Mouse (Mus musculus) CD4-positive, CD25-positive, alpha-beta regulatory T cell, adult 2 months (primary cell): ENCODE measurements around the gene Sertad2.
A peak's percentile ranks its signal among the peaks of the same experiment; 100 is the strongest.

Experiments used
- DNase-seq: peaks from one replicate; pipeline ENCODE4 v3.0.0-alpha.2; 2012; ENCODE audit warnings: low read depth, low spot score

Sertad2 gene

GRCm38 (mm10) chr11:20594229-20595201 is 51.5 kb downstream of the Sertad2 start:
- DNase-seq = no peak

GRCm38 (mm10) chr11:20603066-20603812 is 60.2 kb downstream of the Sertad2 start:
- DNase-seq = no peak

- no peak for DNase-seq
These were observed 61.1 kb downstream of the Sertad2 start for GRCm38 (mm10) chr11:20604119-20604518.

- DNase-seq = no peak
These were observed 62.6 kb downstream of the Sertad2 start for GRCm38 (mm10) chr11:20605613-20606012.

GRCm38 (mm10) chr11:20608442-20608841 is 65.4 kb downstream of the Sertad2 start:
- peak; percentile 52 for DNase-seq

GRCm38 (mm10) chr11:20613223-20613622 is 70.2 kb downstream of the Sertad2 start:
- DNase-seq = no peak

- peak; percentile 53 for DNase-seq
These were observed 73.0 kb downstream of the Sertad2 start for GRCm38 (mm10) chr11:20616103-20616502.

GRCm38 (mm10) chr11:20627146-20627545 is 84.1 kb downstream of the Sertad2 start:
- no peak for DNase-seq

GRCm38 (mm10) chr11:20628216-20628615 is 85.2 kb downstream of the Sertad2 start:
- DNase-seq = no peak

GRCm38 (mm10) chr11:20629700-20630099 is 86.6 kb downstream of the Sertad2 start:
- DNase-seq = no peak

GRCm38 (mm10) chr11:20631026-20631940 is 88.2 kb downstream of the Sertad2 start:
- peak; percentile 96 for DNase-seq

GRCm38 (mm10) chr11:20631941-20632618 is 89.0 kb downstream of the Sertad2 start:
- peak; percentile 89 for DNase-seq

GRCm38 (mm10) chr11:20632619-20632965 is 89.5 kb downstream of the Sertad2 start:
- peak; percentile 80 for DNase-seq

GRCm38 (mm10) chr11:20634543-20634942 is 91.5 kb downstream of the Sertad2 start:
- DNase-seq = no peak

- peak; percentile 48 for DNase-seq
These were observed 92.6 kb downstream of the Sertad2 start for GRCm38 (mm10) chr11:20635646-20636045.

GRCm38 (mm10) chr11:20636114-20636513 is 93.1 kb downstream of the Sertad2 start:
- peak; percentile 18 for DNase-seq

- no peak for DNase-seq
These were observed 94.0 kb downstream of the Sertad2 start for GRCm38 (mm10) chr11:20637060-20637459.

GRCm38 (mm10) chr11:20638841-20639240 is 95.8 kb downstream of the Sertad2 start:
- peak; percentile 92 for DNase-seq

- DNase-seq = no peak
These were observed 96.9 kb downstream of the Sertad2 start for GRCm38 (mm10) chr11:20639918-20640447.

GRCm38 (mm10) chr11:20642321-20642720 is 99.3 kb downstream of the Sertad2 start:
- DNase-seq = no peak

GRCm38 (mm10) chr11:20643161-20643560 is 100.1 kb downstream of the Sertad2 start:
- DNase-seq = no peak
